Mouse (Mus musculus): ENCODE results near the gene Mtap. TPM values are rescaled to one million over a fixed set of nuclear protein-coding genes. Genes with fewer than 3 reads are reported as not detected.

The Mtap gene
- polyA plus RNA-seq, 1 experiment from 2014 or later = 11.6 TPM

- Histone ChIP-seq H3K27ac (ENCODE audit: low read depth) (no peak overlapping the region), H3K4me1 (ENCODE audit: insufficient read depth) (no peaks in the 10 kb centered on the region), H3K36me3 (replicated peaks; ENCODE audit: insufficient read depth, low read length) (peaks cover 26% of the 10 kb centered on the region), H3K4me3 (ENCODE audit: low read depth, low read length) (no peak overlapping the region), H3K9ac (replicated peaks) (no peak overlapping the region), H3K27me3 (ENCODE audit: insufficient read depth, low read length) (no peaks in the 10 kb centered on the region), H3K4me2 (ENCODE audit: low read depth, low read length) (no peak overlapping the region), H3K9me3 (ENCODE audit: low read length) (no peaks in the 10 kb centered on the region)
- TF ChIP-seq CTCF (IDR thresholded peaks at IDR 0.05; ENCODE audit: low read depth) (no peak), EP300 (IDR thresholded peaks at IDR 0.05; ENCODE audit: low read depth) (no peak)
- WGBS (ENCODE audit: insufficient replicate concordance) = 78% methylated on average over 9 of the region's 9 CpGs
- ATAC-seq (no peak), DNase-seq (no peak)
These were observed 32.0 kb downstream of the Mtap start for GRCm38 (mm10) chr4:89168877-89169276.

GRCm38 (mm10) chr4:89169739-89170138, 32.8 kb downstream of the Mtap start:
- Histone ChIP-seq H3K4me3 (ENCODE audit: low read depth, low read length) (no peak overlapping the region), H3K27ac (ENCODE audit: low read depth) (no peak overlapping the region), H3K4me2 (ENCODE audit: low read depth, low read length) (no peak overlapping the region), H3K9me3 (ENCODE audit: low read length) (no peaks in the 10 kb centered on the region), H3K4me1 (ENCODE audit: insufficient read depth) (no peaks in the 10 kb centered on the region), H3K27me3 (ENCODE audit: insufficient read depth, low read length) (no peaks in the 10 kb centered on the region), H3K36me3 (replicated peaks; ENCODE audit: insufficient read depth, low read length) (peaks cover 32% of the 10 kb centered on the region), H3K9ac (replicated peaks) (no peak overlapping the region)
- no peak for ATAC-seq
- no peak for DNase-seq
- TF ChIP-seq CTCF (IDR thresholded peaks at IDR 0.05; ENCODE audit: low read depth) = no peak
- TF ChIP-seq EP300 (IDR thresholded peaks at IDR 0.05; ENCODE audit: low read depth) = no peak
- 75% methylated on average over 4 of the region's 4 CpGs for WGBS (ENCODE audit: insufficient replicate concordance)

GRCm38 (mm10) chr4:89170931-89171330, 34.0 kb downstream of the Mtap start:
- Histone ChIP-seq H3K27me3 (ENCODE audit: insufficient read depth, low read length) (no peaks in the 10 kb centered on the region), H3K36me3 (replicated peaks; ENCODE audit: insufficient read depth, low read length) (peaks cover 32% of the 10 kb centered on the region), H3K27ac (ENCODE audit: low read depth) (no peak overlapping the region), H3K4me2 (ENCODE audit: low read depth, low read length) (no peak overlapping the region), H3K9me3 (ENCODE audit: low read length) (no peaks in the 10 kb centered on the region), H3K4me3 (ENCODE audit: low read depth, low read length) (no peak overlapping the region), H3K4me1 (ENCODE audit: insufficient read depth) (no peaks in the 10 kb centered on the region), H3K9ac (replicated peaks) (no peak overlapping the region)
- WGBS (ENCODE audit: insufficient replicate concordance) = 90% methylated on average over 6 of the region's 6 CpGs
- no peak for TF ChIP-seq CTCF (IDR thresholded peaks at IDR 0.05; ENCODE audit: low read depth)
- ATAC-seq (no peak), DNase-seq (no peak)

- WGBS (ENCODE audit: insufficient replicate concordance) = 88% methylated on average over 14 of the region's 14 CpGs
- no peak for DNase-seq
- H3K27me3 ChIP-seq (ENCODE audit: insufficient read depth, low read length) = no peaks in the 10 kb centered on the region
- no peak overlapping the region for H3K9ac ChIP-seq (replicated peaks)
- TF ChIP-seq CTCF (IDR thresholded peaks at IDR 0.05; ENCODE audit: low read depth) (no peak), EP300 (IDR thresholded peaks at IDR 0.05; ENCODE audit: low read depth) (no peak)
- no peaks in the 10 kb centered on the region for H3K4me1 ChIP-seq (ENCODE audit: insufficient read depth)
- no peak overlapping the region for H3K4me3 ChIP-seq (ENCODE audit: low read depth, low read length)
- no peak overlapping the region for H3K27ac ChIP-seq (ENCODE audit: low read depth)
- no peaks in the 10 kb centered on the region for H3K9me3 ChIP-seq (ENCODE audit: low read length)
- no peak for ATAC-seq
- peaks cover 49% of the 10 kb centered on the region for H3K36me3 ChIP-seq (replicated peaks; ENCODE audit: insufficient read depth, low read length)
- no peak overlapping the region for H3K4me2 ChIP-seq (ENCODE audit: low read depth, low read length)
These were observed 36.1 kb downstream of the Mtap start for GRCm38 (mm10) chr4:89172873-89173605.

- DNase-seq (no peak), ATAC-seq (no peak)
- Histone ChIP-seq H3K4me1 (ENCODE audit: insufficient read depth) (no peaks in the 10 kb centered on the region), H3K9me3 (ENCODE audit: low read length) (no peaks in the 10 kb centered on the region), H3K36me3 (replicated peaks; ENCODE audit: insufficient read depth, low read length) (peaks cover 45% of the 10 kb centered on the region), H3K4me2 (ENCODE audit: low read depth, low read length) (no peak overlapping the region), H3K9ac (replicated peaks) (no peak overlapping the region), H3K4me3 (ENCODE audit: low read depth, low read length) (no peak overlapping the region), H3K27ac (ENCODE audit: low read depth) (no peak overlapping the region), H3K27me3 (ENCODE audit: insufficient read depth, low read length) (no peaks in the 10 kb centered on the region)
- 70% methylated on average over 6 of the region's 6 CpGs for WGBS (ENCODE audit: insufficient replicate concordance)
- TF ChIP-seq CTCF (IDR thresholded peaks at IDR 0.05; ENCODE audit: low read depth) (no peak), EP300 (IDR thresholded peaks at IDR 0.05; ENCODE audit: low read depth) (no peak)
These were observed 40.8 kb downstream of the Mtap start for GRCm38 (mm10) chr4:89177514-89178307.

- WGBS (ENCODE audit: insufficient replicate concordance) = 83% methylated on average over 5 of the region's 5 CpGs
- Histone ChIP-seq H3K9me3 (ENCODE audit: low read length) (no peaks in the 10 kb centered on the region), H3K4me1 (ENCODE audit: insufficient read depth) (no peaks in the 10 kb centered on the region), H3K36me3 (replicated peaks; ENCODE audit: insufficient read depth, low read length) (peaks cover 27% of the 10 kb centered on the region), H3K4me2 (ENCODE audit: low read depth, low read length) (no peak overlapping the region), H3K4me3 (ENCODE audit: low read depth, low read length) (no peak overlapping the region), H3K9ac (replicated peaks) (no peak overlapping the region), H3K27me3 (ENCODE audit: insufficient read depth, low read length) (no peaks in the 10 kb centered on the region), H3K27ac (ENCODE audit: low read depth) (no peak overlapping the region)
- DNase-seq = no peak
- no peak for ATAC-seq
- TF ChIP-seq EP300 (IDR thresholded peaks at IDR 0.05; ENCODE audit: low read depth) (no peak), CTCF (IDR thresholded peaks at IDR 0.05; ENCODE audit: low read depth) (no peak)
These were observed 43.2 kb downstream of the Mtap start for GRCm38 (mm10) chr4:89180121-89180520.

All from liver, postnatal 0 days (tissue).